In the genomic region with DNA sequence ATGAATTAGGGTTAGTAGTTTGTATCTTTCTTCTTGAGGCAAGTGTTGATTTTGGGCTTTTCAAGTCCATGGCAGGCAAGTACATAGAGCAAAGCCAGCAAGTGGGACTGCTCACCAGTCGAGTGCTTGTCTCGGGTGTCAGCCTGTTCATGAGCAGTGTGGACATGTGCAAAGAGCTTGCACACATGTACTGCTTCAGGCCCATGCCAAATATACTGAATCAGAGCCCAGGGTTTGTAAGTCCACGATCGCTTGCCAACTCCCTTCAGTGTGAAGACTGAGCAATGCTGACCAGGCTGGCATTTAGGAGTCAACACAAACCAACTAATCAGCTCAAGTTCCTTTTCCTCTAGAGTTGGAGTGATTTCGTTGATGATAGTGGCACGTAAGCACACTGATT, we compare ENCODE assay signal across 18 mouse cellular contexts.
A peak's percentile ranks its signal among the peaks of the same experiment; 100 is the strongest.
DNase-seq lines count a peak whose midpoint lies in the region; ATAC-seq lines count a peak whose summit lies in the region.
"Had no signal": no experiment of that assay in that cellular context is flagged by ENCODE, and none has a peak within 500 bp of the region (broad histone marks: within the 10 kb centered on the region; RNA-seq: fewer than 3 reads in every experiment).

No protein-coding gene starts in this region.

- no peak overlapping the region for H3K4me3 ChIP-seq in forebrain, embryonic 12.5 days (replicated peaks)
- no peak overlapping the region for H3K4me3 ChIP-seq in forebrain, embryonic 11.5 days (ENCODE audit: low read depth, low read length)
- no peak overlapping the region for H3K4me3 ChIP-seq in midbrain, embryonic 12.5 days
- no peak overlapping the region for H3K4me3 ChIP-seq in midbrain, embryonic 15.5 days
- no peak overlapping the region for H3K4me3 ChIP-seq in hindbrain, embryonic 13.5 days
- no peak overlapping the region for H3K4me3 ChIP-seq in neural tube, embryonic 15.5 days (replicated peaks)
- H3K4me3 ChIP-seq: heart, embryonic 12.5 days; left cerebral cortex, adult 2 months had no signal

- no peak overlapping the region for H3K9ac ChIP-seq in forebrain, embryonic 12.5 days
- H3K9ac ChIP-seq in forebrain, embryonic 11.5 days (ENCODE audit: low read length), result no peak overlapping the region
- no peak overlapping the region for H3K9ac ChIP-seq in midbrain, embryonic 12.5 days (replicated peaks)
- no peak overlapping the region for H3K9ac ChIP-seq in midbrain, embryonic 15.5 days
- no peak overlapping the region for H3K9ac ChIP-seq in hindbrain, embryonic 13.5 days
- no peak overlapping the region for H3K9ac ChIP-seq in neural tube, embryonic 15.5 days (replicated peaks)
- H3K9ac ChIP-seq: heart, embryonic 12.5 days had no signal

- no peaks in the 10 kb centered on the region for H3K9me3 ChIP-seq in forebrain, embryonic 12.5 days
- no peaks in the 10 kb centered on the region for H3K9me3 ChIP-seq in forebrain, embryonic 11.5 days (ENCODE audit: control insufficient read depth, low read length)
- H3K9me3 ChIP-seq in midbrain, embryonic 12.5 days, result no peaks in the 10 kb centered on the region
- no peaks in the 10 kb centered on the region for H3K9me3 ChIP-seq in midbrain, embryonic 15.5 days
- H3K9me3 ChIP-seq in hindbrain, embryonic 13.5 days, result no peaks in the 10 kb centered on the region
- H3K9me3 ChIP-seq in neural tube, embryonic 15.5 days (replicated peaks), result no peaks in the 10 kb centered on the region
- H3K9me3 ChIP-seq: heart, embryonic 12.5 days had no signal

- H3K27ac ChIP-seq in forebrain, embryonic 12.5 days, result peak overlapping the region; percentile 68; the same call in 1 of the 2 replicates
- no peak overlapping the region for H3K27ac ChIP-seq in forebrain, embryonic 11.5 days (ENCODE audit: low read depth, low read length)
- 0 out of 2 replicates have a peak overlapping the region, but pooled peaks have one; percentile 43 for H3K27ac ChIP-seq in midbrain, embryonic 12.5 days (replicated peaks)
- no peak overlapping the region for H3K27ac ChIP-seq in midbrain, embryonic 15.5 days
- H3K27ac ChIP-seq in hindbrain, embryonic 13.5 days, result peak overlapping the region; percentile 78
- H3K27ac ChIP-seq in neural tube, embryonic 15.5 days (replicated peaks), result peak overlapping the region; percentile 42; the same call in 1 of the 2 replicates
- H3K27ac ChIP-seq: left cerebral cortex, adult 2 months had no signal

- no peaks in the 10 kb centered on the region for H3K27me3 ChIP-seq in forebrain, embryonic 12.5 days
- H3K27me3 ChIP-seq in forebrain, embryonic 11.5 days (ENCODE audit: control insufficient read depth, insufficient read depth, low read length), result no peaks in the 10 kb centered on the region
- no peaks in the 10 kb centered on the region for H3K27me3 ChIP-seq in midbrain, embryonic 12.5 days
- no peaks in the 10 kb centered on the region for H3K27me3 ChIP-seq in midbrain, embryonic 15.5 days (replicated peaks)
- H3K27me3 ChIP-seq in hindbrain, embryonic 13.5 days, result no peaks in the 10 kb centered on the region
- peaks cover 3% of the 10 kb centered on the region; the same call in 1 of the 2 replicates for H3K27me3 ChIP-seq in neural tube, embryonic 15.5 days (replicated peaks)
- H3K27me3 ChIP-seq: CH12.LX; heart, embryonic 12.5 days had no signal

- DNase-seq in forebrain, embryonic 11.5 days (ENCODE audit: low spot score), result no peak
- no peak for DNase-seq in kidney, postnatal 10 days
- no peak for DNase-seq in urinary bladder, adult 2 months (ENCODE audit: low spot score)
- DNase-seq: adrenal gland, postnatal 36 days; cerebellum, adult 8-10 months; kidney, adult 8-10 months; kidney, postnatal 25 days; lung, adult 18-20 months; lung, postnatal 14 days had no signal

- 93% methylated on average over 6 of the region's 6 CpGs for WGBS in forebrain, embryonic 12.5 days
- 94% methylated on average over 6 of the region's 6 CpGs for WGBS in forebrain, embryonic 11.5 days
- 89% methylated on average over 6 of the region's 6 CpGs for WGBS in midbrain, embryonic 12.5 days
- 85% methylated on average over 6 of the region's 6 CpGs for WGBS in midbrain, embryonic 15.5 days
- WGBS in hindbrain, embryonic 13.5 days, result 72% methylated on average over 6 of the region's 6 CpGs
- WGBS in neural tube, embryonic 15.5 days, result 72% methylated on average over 6 of the region's 6 CpGs

- 0 out of 2 replicates have a peak, but pooled peaks cover 4% of the 10 kb centered on the region for H3K36me3 ChIP-seq in forebrain, embryonic 12.5 days (replicated peaks)
- H3K36me3 ChIP-seq in forebrain, embryonic 11.5 days (ENCODE audit: control insufficient read depth, insufficient read depth, low read length), result no peaks in the 10 kb centered on the region
- no peaks in the 10 kb centered on the region for H3K36me3 ChIP-seq in midbrain, embryonic 12.5 days
- no peaks in the 10 kb centered on the region for H3K36me3 ChIP-seq in midbrain, embryonic 15.5 days (replicated peaks)
- no peaks in the 10 kb centered on the region for H3K36me3 ChIP-seq in hindbrain, embryonic 13.5 days
- H3K36me3 ChIP-seq in neural tube, embryonic 15.5 days, result no peaks in the 10 kb centered on the region
- H3K36me3 ChIP-seq: heart, embryonic 12.5 days had no signal

- no peak overlapping the region for H3K4me2 ChIP-seq in forebrain, embryonic 12.5 days
- no peak overlapping the region for H3K4me2 ChIP-seq in forebrain, embryonic 11.5 days (ENCODE audit: low read depth, low read length, severe bottlenecking)
- H3K4me2 ChIP-seq in midbrain, embryonic 12.5 days (replicated peaks), result no peak overlapping the region
- H3K4me2 ChIP-seq in midbrain, embryonic 15.5 days, result no peak overlapping the region
- no peak overlapping the region for H3K4me2 ChIP-seq in hindbrain, embryonic 13.5 days
- H3K4me2 ChIP-seq in neural tube, embryonic 15.5 days, result no peak overlapping the region
- H3K4me2 ChIP-seq: heart, embryonic 12.5 days; liver, embryonic 11.5 days had no signal

- ATAC-seq in forebrain, embryonic 12.5 days (ENCODE audit: low FRiP score), result no peak
- ATAC-seq in forebrain, embryonic 11.5 days (replicated peaks; ENCODE audit: low FRiP score), result no peak
- ATAC-seq in midbrain, embryonic 12.5 days (ENCODE audit: low FRiP score, low read depth), result no peak
- ATAC-seq in midbrain, embryonic 15.5 days (replicated peaks), result no peak
- ATAC-seq in hindbrain, embryonic 13.5 days (ENCODE audit: low FRiP score), result no peak
- no peak for ATAC-seq in neural tube, embryonic 15.5 days (ENCODE audit: low FRiP score)

- peaks cover 26% of the 10 kb centered on the region for H3K4me1 ChIP-seq in forebrain, embryonic 12.5 days
- peaks cover 13% of the 10 kb centered on the region; the same call in 1 of the 2 replicates for H3K4me1 ChIP-seq in forebrain, embryonic 11.5 days (replicated peaks; ENCODE audit: control insufficient read depth, insufficient read depth, low read length)
- H3K4me1 ChIP-seq in midbrain, embryonic 12.5 days, result peaks cover 26% of the 10 kb centered on the region
- peaks cover 10% of the 10 kb centered on the region; the same call in 1 of the 2 replicates for H3K4me1 ChIP-seq in midbrain, embryonic 15.5 days
- peaks cover 20% of the 10 kb centered on the region for H3K4me1 ChIP-seq in hindbrain, embryonic 13.5 days (replicated peaks)
- peaks cover 16% of the 10 kb centered on the region for H3K4me1 ChIP-seq in neural tube, embryonic 15.5 days
- H3K4me1 ChIP-seq: heart, embryonic 12.5 days had no signal

Comparison
In these comparisons a context has a peak if more than half of its experiments do, and no peak if none do; other contexts are left out.
1. H3K27ac ChIP-seq: peak in forebrain, embryonic 12.5 days (single experiment), midbrain, embryonic 12.5 days (single experiment), hindbrain, embryonic 13.5 days (single experiment) and neural tube, embryonic 15.5 days (single experiment); none in forebrain, embryonic 11.5 days (single experiment) and midbrain, embryonic 15.5 days (single experiment).